Mouse (Mus musculus): ENCODE results near the gene Dap3. TPM values are rescaled to one million over a fixed set of nuclear protein-coding genes. Genes with fewer than 3 reads are reported as not detected.
A peak's percentile ranks its signal among the peaks of the same experiment; 100 is the strongest.
"Not testable (repeated sequence)": the region's sequence is repeated elsewhere in the genome, so short reads cannot be mapped to it uniquely, and the experiment has no call there.

Gene Dap3
- polyA plus RNA-seq, 1 experiment = 136 TPM

- TF ChIP-seq CTCF (IDR thresholded peaks at IDR 0.05; ENCODE audit: borderline replicate concordance, insufficient read depth, low read length) = no peak
- peak overlapping the region; percentile 94 for H3K27ac ChIP-seq (ENCODE audit: insufficient read depth, low read length)
- peak overlapping the region; percentile 84 for H3K4me3 ChIP-seq (ENCODE audit: insufficient read depth, low read length)
- no peaks in the 10 kb centered on the region for H3K4me1 ChIP-seq (ENCODE audit: control insufficient read depth, insufficient read depth, low read length)
These were observed 36.6 kb downstream of the Dap3 start for GRCm38 (mm10) chr3:88914384-88914810.

DNA sequence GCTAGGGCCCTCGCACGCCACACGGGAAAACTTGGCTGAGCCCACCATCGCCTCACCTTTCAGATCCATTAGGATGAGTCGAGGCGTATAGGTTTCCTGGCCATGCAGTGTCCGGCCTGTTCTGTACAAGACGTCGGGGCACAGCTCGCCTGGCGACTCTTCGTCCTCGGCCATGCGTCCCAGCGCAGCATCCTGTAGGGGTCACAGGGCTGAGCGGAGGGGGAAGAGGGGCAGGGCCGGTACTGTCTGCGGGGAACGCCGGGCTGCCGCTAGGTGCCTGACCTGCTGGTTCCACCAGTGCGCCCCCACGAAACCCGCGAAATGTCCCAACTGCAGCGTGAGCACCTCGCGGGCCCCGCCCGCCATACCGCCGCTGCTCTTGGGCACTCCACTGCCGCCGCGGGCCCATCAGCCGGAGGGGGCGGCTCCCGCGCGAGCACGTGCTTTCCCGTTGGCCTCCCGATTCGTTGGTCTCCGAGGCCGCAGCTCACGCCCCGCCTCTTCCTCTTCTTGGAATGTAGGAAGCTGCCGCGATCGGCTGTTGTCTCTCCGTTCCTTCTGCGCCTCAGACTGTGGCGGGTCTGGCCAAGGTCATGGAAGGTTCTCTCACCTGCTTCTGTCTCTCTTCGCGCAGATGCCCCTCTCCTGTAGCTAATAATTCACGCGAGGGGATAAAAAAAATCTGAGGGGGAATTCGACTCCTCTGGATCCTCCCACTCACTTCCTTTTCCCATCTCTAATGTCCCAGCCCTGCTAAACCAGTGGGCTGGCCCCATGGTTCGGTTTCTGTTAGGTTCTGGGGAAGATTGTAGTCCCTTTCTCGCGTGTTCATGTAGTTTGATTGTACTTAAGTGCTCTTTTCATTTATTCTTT is 37.2 kb downstream of the Dap3 start, which contains the start of gene Msto1:
Gene Msto1 (minus strand): TSS at position 489 of the 873 bp plus-strand sequence.
- Histone ChIP-seq H3K27ac (ENCODE audit: insufficient read depth, low read length) (peak within 1 kb of the TSS; percentile 94), H3K4me3 (ENCODE audit: insufficient read depth, low read length) (peak within 1 kb of the TSS; percentile 84), H3K4me1 (ENCODE audit: control insufficient read depth, insufficient read depth, low read length) (no peaks in the 10 kb centered on the region)
- TF ChIP-seq CTCF (IDR thresholded peaks at IDR 0.05; ENCODE audit: borderline replicate concordance, insufficient read depth, low read length) (no peak), POLR2A (IDR thresholded peaks at IDR 0.05; ENCODE audit: low read depth, low read length) (peak; percentile 91)

- TF ChIP-seq POLR2A (IDR thresholded peaks at IDR 0.05; ENCODE audit: low read depth, low read length) = no peak
- no peak for TF ChIP-seq CTCF (IDR thresholded peaks at IDR 0.05; ENCODE audit: borderline replicate concordance, insufficient read depth, low read length)
- Histone ChIP-seq H3K4me3 (ENCODE audit: insufficient read depth, low read length) (peak overlapping the region; percentile 84), H3K27ac (ENCODE audit: insufficient read depth, low read length) (no peak overlapping the region), H3K4me1 (ENCODE audit: control insufficient read depth, insufficient read depth, low read length) (no peaks in the 10 kb centered on the region)
These were observed 38.4 kb downstream of the Dap3 start for GRCm38 (mm10) chr3:88912585-88912984.

DNA sequence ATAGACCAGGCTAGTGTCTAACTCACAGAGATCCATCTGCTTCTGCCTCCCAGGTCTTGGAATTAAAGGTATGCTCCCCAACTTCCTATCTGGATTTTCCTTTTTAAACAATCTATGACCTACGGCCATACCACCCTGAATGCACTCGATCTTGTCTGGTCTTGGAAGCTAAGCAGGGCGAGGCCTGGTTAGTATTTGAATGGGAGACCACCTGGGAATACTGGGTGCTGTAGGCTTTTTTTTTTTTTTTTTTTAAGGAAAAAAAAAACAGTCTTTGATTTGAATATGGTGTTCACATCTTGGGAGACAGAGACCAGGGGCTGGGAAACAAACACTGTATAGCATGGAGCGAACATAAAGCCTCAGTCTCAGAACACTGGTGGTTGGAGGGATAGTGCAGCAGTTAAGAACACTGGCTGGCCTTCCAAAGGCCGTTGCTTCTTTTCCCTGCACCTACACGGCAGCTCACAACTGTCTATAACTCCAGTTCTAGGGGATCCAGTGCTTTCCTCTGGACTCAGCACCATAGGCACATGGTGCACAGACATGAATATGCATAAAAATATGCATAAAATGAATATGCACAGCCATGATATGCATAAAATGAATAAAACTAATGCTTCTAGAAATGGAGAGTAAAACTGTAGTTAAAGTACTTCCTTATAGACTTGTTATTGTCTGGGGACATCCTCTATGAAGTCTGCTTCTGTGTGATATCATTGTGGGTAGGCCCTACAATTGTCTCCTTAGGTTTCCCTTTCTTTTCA is 44.4 kb downstream of the Dap3 start:
- Histone ChIP-seq H3K4me1 (ENCODE audit: control insufficient read depth, insufficient read depth, low read length) (no peaks in the 10 kb centered on the region), H3K4me3 (ENCODE audit: insufficient read depth, low read length) (no peak overlapping the region), H3K27ac (ENCODE audit: insufficient read depth, low read length) (no peak overlapping the region)
- TF ChIP-seq POLR2A (IDR thresholded peaks at IDR 0.05; ENCODE audit: low read depth, low read length) (no peak), CTCF (IDR thresholded peaks at IDR 0.05; ENCODE audit: borderline replicate concordance, insufficient read depth, low read length) (no peak)

GRCm38 (mm10) chr3:88905741-88906140 is 45.2 kb downstream of the Dap3 start:
- Histone ChIP-seq H3K4me3 (ENCODE audit: insufficient read depth, low read length) (no peak overlapping the region), H3K4me1 (ENCODE audit: control insufficient read depth, insufficient read depth, low read length) (no peaks in the 10 kb centered on the region), H3K27ac (ENCODE audit: insufficient read depth, low read length) (no peak overlapping the region)
- TF ChIP-seq CTCF (IDR thresholded peaks at IDR 0.05; ENCODE audit: borderline replicate concordance, insufficient read depth, low read length) (no peak), POLR2A (IDR thresholded peaks at IDR 0.05; ENCODE audit: low read depth, low read length) (no peak)

- no peak overlapping the region for H3K4me3 ChIP-seq (ENCODE audit: insufficient read depth, low read length)
- no peaks in the 10 kb centered on the region for H3K4me1 ChIP-seq (ENCODE audit: control insufficient read depth, insufficient read depth, low read length)
- TF ChIP-seq POLR2A (IDR thresholded peaks at IDR 0.05; ENCODE audit: low read depth, low read length) (0 out of 2 replicates have a peak, but pooled peaks have one; percentile 10), CTCF (IDR thresholded peaks at IDR 0.05; ENCODE audit: borderline replicate concordance, insufficient read depth, low read length) (no peak)
- H3K27ac ChIP-seq (ENCODE audit: insufficient read depth, low read length) = no peak overlapping the region
These were observed 45.8 kb downstream of the Dap3 start for GRCm38 (mm10) chr3:88905209-88905608.

DNA sequence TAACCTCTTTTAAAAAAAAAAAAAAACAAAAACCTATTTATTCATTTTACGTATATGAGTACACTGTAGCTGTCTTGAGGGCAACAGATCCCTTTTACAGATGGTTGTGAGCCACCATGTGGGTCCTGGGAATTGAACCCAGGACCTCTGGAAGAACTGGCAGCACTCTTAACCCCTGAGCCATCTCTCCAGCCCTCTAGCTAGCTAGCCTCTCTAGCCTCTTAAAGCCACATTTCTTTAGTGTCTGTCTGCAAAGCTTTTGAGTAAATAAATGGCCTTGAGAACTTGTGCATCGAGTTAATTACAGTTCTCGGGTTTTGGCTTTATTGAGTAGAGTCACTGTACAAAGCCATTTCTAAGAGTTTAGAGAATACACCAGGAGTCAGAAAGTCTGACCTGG is 46.2 kb downstream of the Dap3 start:
- no peak overlapping the region for H3K27ac ChIP-seq (ENCODE audit: insufficient read depth, low read length)
- no peak for TF ChIP-seq POLR2A (IDR thresholded peaks at IDR 0.05; ENCODE audit: low read depth, low read length)
- no peak for TF ChIP-seq CTCF (IDR thresholded peaks at IDR 0.05; ENCODE audit: borderline replicate concordance, insufficient read depth, low read length)
- no peaks in the 10 kb centered on the region for H3K4me1 ChIP-seq (ENCODE audit: control insufficient read depth, insufficient read depth, low read length)
- no peak overlapping the region for H3K4me3 ChIP-seq (ENCODE audit: insufficient read depth, low read length)

DNA sequence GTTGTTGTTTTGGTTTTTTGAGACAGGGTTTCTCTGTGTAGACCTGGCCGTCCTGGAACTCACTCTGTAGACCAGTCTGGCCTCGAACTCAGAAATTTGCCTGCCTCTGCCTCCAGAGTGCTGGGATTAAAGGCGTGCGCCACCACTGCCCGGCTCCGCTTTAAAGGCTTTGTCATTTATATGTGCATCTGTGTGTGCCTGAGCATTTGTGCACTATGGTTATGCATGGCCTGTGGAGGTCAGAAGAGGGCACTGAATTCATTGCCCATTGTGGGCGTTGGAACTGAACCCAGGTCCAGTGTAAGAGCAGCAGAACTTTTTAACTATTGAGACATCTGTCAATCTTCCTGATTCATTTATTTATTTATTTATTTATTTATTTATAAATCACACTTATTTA is 58.0 kb downstream of the Dap3 start:
- not testable (repeated sequence) for H3K4me3 ChIP-seq (ENCODE audit: insufficient read depth, low read length); H3K4me1 ChIP-seq (ENCODE audit: control insufficient read depth, insufficient read depth, low read length); H3K27ac ChIP-seq (ENCODE audit: insufficient read depth, low read length)

DNA sequence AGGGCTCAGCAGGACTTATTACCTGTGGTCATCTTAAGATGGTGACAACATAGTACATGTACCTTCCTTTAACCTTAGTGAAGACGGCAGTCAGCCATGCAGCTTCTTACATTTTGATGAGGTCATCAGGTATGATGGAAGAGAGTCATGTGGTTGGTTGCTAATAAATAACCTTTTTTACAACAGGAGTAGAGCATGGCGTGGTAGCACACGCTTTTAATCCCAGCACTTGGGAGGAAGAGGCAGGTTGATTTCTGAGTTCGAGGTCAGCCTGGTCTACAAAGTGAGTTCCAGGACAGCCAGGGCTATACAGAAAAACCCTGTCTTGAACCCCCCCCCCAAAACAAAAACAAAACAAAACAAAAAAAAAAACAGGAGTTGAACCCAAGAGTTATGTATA is 68.4 kb downstream of the Dap3 start:
- not testable (repeated sequence) for H3K4me3 ChIP-seq (ENCODE audit: insufficient read depth, low read length); H3K27ac ChIP-seq (ENCODE audit: insufficient read depth, low read length); H3K4me1 ChIP-seq (ENCODE audit: control insufficient read depth, insufficient read depth, low read length)

Other genes with a start within 250 kb of the Dap3 start
- gene Rit1, start 234.3 kb downstream of the Dap3 start, polyA plus RNA-seq (2011; ENCODE audit: insufficient read length, low read depth, missing spikeins) = 52.1 and 57.8 TPM in 2 replicates
- 18.9 and 29.2 TPM in 2 replicates for gene Syt11, start 176.0 kb downstream of the Dap3 start, polyA plus RNA-seq (2011; ENCODE audit: insufficient read length, low read depth, missing spikeins)
- 28.2 and 34.8 TPM in 2 replicates for gene Gon4l, start 116.0 kb downstream of the Dap3 start, polyA plus RNA-seq (2011; ENCODE audit: insufficient read length, low read depth, missing spikeins)
- gene Msto1, start 37.2 kb downstream of the Dap3 start, polyA plus RNA-seq (2011; ENCODE audit: insufficient read length, low read depth, missing spikeins) = 21.5 and 27.5 TPM in 2 replicates
- 47.4 and 50.1 TPM in 2 replicates for gene Ash1l, start 559 bp downstream of the Dap3 start, polyA plus RNA-seq (2011; ENCODE audit: insufficient read length, low read depth, missing spikeins)
- 15.4 and 17.8 TPM in 2 replicates for gene Rusc1, start 142.1 kb upstream of the Dap3 start, polyA plus RNA-seq (2011; ENCODE audit: insufficient read length, low read depth, missing spikeins)
- not detected in 2 replicates for gene Gm43738, start 149.9 kb upstream of the Dap3 start, polyA plus RNA-seq (2011; ENCODE audit: insufficient read length, low read depth, missing spikeins)
- 145 and 176 TPM in 2 replicates for gene Fdps, start 150.8 kb upstream of the Dap3 start, polyA plus RNA-seq (2011; ENCODE audit: insufficient read length, low read depth, missing spikeins)
- gene Pklr, start 185.0 kb upstream of the Dap3 start, polyA plus RNA-seq (2011; ENCODE audit: insufficient read length, low read depth, missing spikeins) = not detected in 2 replicates
- gene Hcn3, start 209.0 kb upstream of the Dap3 start, polyA plus RNA-seq (2011; ENCODE audit: insufficient read length, low read depth, missing spikeins) = 0.32 and 1.0 TPM in 2 replicates
- 45.3 and 57.5 TPM in 2 replicates for gene Clk2, start 213.6 kb upstream of the Dap3 start, polyA plus RNA-seq (2011; ENCODE audit: insufficient read length, low read depth, missing spikeins)
- gene Scamp3, start 226.3 kb upstream of the Dap3 start, polyA plus RNA-seq (2011; ENCODE audit: insufficient read length, low read depth, missing spikeins) = 75.7 and 91.2 TPM in 2 replicates
- 46.9 and 49.5 TPM in 2 replicates for gene Fam189b, start 232.0 kb upstream of the Dap3 start, polyA plus RNA-seq (2011; ENCODE audit: insufficient read length, low read depth, missing spikeins)

Data from embryonic fibroblast, embryonic 13.5 days (primary cell).